Mouse (Mus musculus) bone marrow macrophage, adult 2 months (primary cell): ENCODE results near the gene Bpifc.

Experiments used
- CTCF ChIP-seq: IDR thresholded peaks from 2 replicates; pipeline ENCODE4 v1.5.1; 2012; ENCODE audit warnings: low read depth, mild to moderate bottlenecking, low read length, moderate library complexity
- POLR2A ChIP-seq: IDR thresholded peaks from 2 replicates; pipeline ENCODE4 v1.6.1; 2012; ENCODE audit warnings: mild to moderate bottlenecking, low read depth, low read length, borderline replicate concordance

DNA sequence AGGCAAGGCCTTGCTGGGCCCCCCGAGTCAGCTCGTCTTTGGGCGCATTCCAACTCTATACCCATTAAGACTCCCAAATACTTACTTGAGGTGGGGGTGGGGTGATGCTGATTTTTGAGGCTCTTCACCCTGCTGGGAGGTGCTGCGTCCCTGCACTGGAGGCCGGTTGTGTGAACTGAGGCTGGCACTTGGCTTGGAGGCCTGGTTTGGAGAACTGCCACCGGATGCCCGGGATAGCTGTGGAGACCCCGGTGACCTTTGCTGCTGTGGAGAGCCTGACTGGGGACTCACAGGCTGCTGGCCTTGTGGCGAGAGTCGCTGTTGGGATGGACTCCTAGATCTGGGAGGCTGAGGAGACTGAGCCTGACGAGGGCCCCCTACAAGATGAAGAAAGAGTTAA lies 45.6 kb upstream of the Bpifc start:
- no peak for TF ChIP-seq CTCF
- no peak for TF ChIP-seq POLR2A
